Mouse (Mus musculus): ENCODE data around the gene Gm45713. TPM values are rescaled to one million over a fixed set of nuclear protein-coding genes. Genes with fewer than 3 reads are reported as not detected.

Gm45713 gene
- polyA plus RNA-seq, 1 experiment from 2014 or later = 0.53 TPM

GRCm38 (mm10) chr7:45086084-45086483 lies 49.9 kb downstream of the Gm45713 start:
- Histone ChIP-seq H3K36me3 (ENCODE audit: control insufficient read depth, insufficient read depth, low read length) (peaks cover 7% of the 10 kb centered on the region), H3K27me3 (ENCODE audit: control insufficient read depth, insufficient read depth, low read length) (no peaks in the 10 kb centered on the region), H3K4me3 (replicated peaks; ENCODE audit: low read depth, low read length) (no peak overlapping the region), H3K9me3 (ENCODE audit: control insufficient read depth, low read length) (no peaks in the 10 kb centered on the region), H3K4me2 (ENCODE audit: low read length) (no peak overlapping the region), H3K27ac (replicated peaks; ENCODE audit: low read depth, low read length) (no peak overlapping the region), H3K9ac (replicated peaks; ENCODE audit: low read length) (no peak overlapping the region), H3K4me1 (ENCODE audit: control insufficient read depth, insufficient read depth, low read length) (no peaks in the 10 kb centered on the region)
- DNase-seq (no peak), ATAC-seq (ENCODE audit: low FRiP score, low TSS enrichment) (no peak)
- 81% methylated on average over 4 of the region's 4 CpGs for WGBS

DNA sequence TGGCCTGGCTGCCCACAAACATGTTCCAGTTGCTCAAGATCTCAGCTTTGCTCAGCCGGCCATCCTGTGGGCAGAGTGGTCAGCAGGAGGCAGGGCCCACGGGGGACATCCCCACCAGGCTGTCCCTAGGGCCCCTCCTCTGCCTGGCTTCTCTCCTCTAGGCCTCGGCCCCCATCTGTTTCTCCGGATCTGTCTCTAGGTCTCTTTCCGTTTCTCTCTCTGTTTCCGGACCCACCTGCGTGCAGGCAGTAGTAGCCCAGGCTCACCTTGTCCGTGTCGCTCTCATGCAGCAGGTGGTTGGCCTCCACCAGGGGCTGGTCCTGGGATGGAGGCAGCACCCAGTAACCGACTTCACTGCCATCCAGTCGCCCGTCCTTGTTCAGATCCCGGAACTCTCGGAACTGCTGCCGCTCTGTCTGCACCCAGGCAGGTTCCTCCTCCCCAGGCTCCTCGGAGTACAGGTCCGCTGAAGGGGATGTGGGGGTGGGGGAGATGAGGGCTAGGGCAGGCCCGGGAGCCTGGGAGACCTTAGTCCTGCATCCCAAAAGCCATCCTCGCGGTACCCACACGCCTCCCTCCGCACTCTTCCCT lies 52.6 kb downstream of the Gm45713 start:
- no peak overlapping the region for H3K4me2 ChIP-seq (ENCODE audit: low read length)
- no peak overlapping the region for H3K4me3 ChIP-seq (replicated peaks; ENCODE audit: low read depth, low read length)
- no peak for ATAC-seq (ENCODE audit: low FRiP score, low TSS enrichment)
- no peak for DNase-seq
- 89% methylated on average over 22 of the region's 22 CpGs for WGBS
- peaks cover 7% of the 10 kb centered on the region for H3K36me3 ChIP-seq (ENCODE audit: control insufficient read depth, insufficient read depth, low read length)
- no peaks in the 10 kb centered on the region for H3K27me3 ChIP-seq (ENCODE audit: control insufficient read depth, insufficient read depth, low read length)
- H3K9me3 ChIP-seq (ENCODE audit: control insufficient read depth, low read length) = no peaks in the 10 kb centered on the region
- H3K9ac ChIP-seq (replicated peaks; ENCODE audit: low read length) = no peak overlapping the region
- no peaks in the 10 kb centered on the region for H3K4me1 ChIP-seq (ENCODE audit: control insufficient read depth, insufficient read depth, low read length)
- H3K27ac ChIP-seq (replicated peaks; ENCODE audit: low read depth, low read length) = 0 out of 2 replicates have a peak overlapping the region, but pooled peaks have one; percentile 49

- Histone ChIP-seq H3K36me3 (ENCODE audit: control insufficient read depth, insufficient read depth, low read length) (peaks cover 10% of the 10 kb centered on the region), H3K27ac (replicated peaks; ENCODE audit: low read depth, low read length) (peak overlapping the region; percentile 49; the same call in 1 of the 2 replicates), H3K4me2 (ENCODE audit: low read length) (no peak overlapping the region), H3K9me3 (ENCODE audit: control insufficient read depth, low read length) (no peaks in the 10 kb centered on the region), H3K9ac (replicated peaks; ENCODE audit: low read length) (0 out of 2 replicates have a peak overlapping the region, but pooled peaks have one; percentile 12), H3K4me3 (replicated peaks; ENCODE audit: low read depth, low read length) (no peak overlapping the region), H3K27me3 (ENCODE audit: control insufficient read depth, insufficient read depth, low read length) (no peaks in the 10 kb centered on the region), H3K4me1 (ENCODE audit: control insufficient read depth, insufficient read depth, low read length) (no peaks in the 10 kb centered on the region)
- WGBS = 80% methylated on average over 25 of the region's 25 CpGs
- ATAC-seq (ENCODE audit: low FRiP score, low TSS enrichment) = no peak
- DNase-seq = peak; percentile 24
Measured at GRCm38 (mm10) chr7:45082401-45083299, 53.4 kb downstream of the Gm45713 start.

GRCm38 (mm10) chr7:45081016-45081415 lies 55.0 kb downstream of the Gm45713 start:
- H3K4me1 ChIP-seq (ENCODE audit: control insufficient read depth, insufficient read depth, low read length) = no peaks in the 10 kb centered on the region
- H3K9me3 ChIP-seq (ENCODE audit: control insufficient read depth, low read length) = no peaks in the 10 kb centered on the region
- no peak for ATAC-seq (ENCODE audit: low FRiP score, low TSS enrichment)
- WGBS = 47% methylated on average over 5 of the region's 5 CpGs
- H3K9ac ChIP-seq (replicated peaks; ENCODE audit: low read length) = no peak overlapping the region
- H3K4me3 ChIP-seq (replicated peaks; ENCODE audit: low read depth, low read length) = no peak overlapping the region
- H3K4me2 ChIP-seq (ENCODE audit: low read length) = no peak overlapping the region
- H3K27ac ChIP-seq (replicated peaks; ENCODE audit: low read depth, low read length) = no peak overlapping the region
- H3K36me3 ChIP-seq (ENCODE audit: control insufficient read depth, insufficient read depth, low read length) = peaks cover 18% of the 10 kb centered on the region; the same call in 1 of the 2 replicates
- no peaks in the 10 kb centered on the region for H3K27me3 ChIP-seq (ENCODE audit: control insufficient read depth, insufficient read depth, low read length)
- DNase-seq = no peak

DNA sequence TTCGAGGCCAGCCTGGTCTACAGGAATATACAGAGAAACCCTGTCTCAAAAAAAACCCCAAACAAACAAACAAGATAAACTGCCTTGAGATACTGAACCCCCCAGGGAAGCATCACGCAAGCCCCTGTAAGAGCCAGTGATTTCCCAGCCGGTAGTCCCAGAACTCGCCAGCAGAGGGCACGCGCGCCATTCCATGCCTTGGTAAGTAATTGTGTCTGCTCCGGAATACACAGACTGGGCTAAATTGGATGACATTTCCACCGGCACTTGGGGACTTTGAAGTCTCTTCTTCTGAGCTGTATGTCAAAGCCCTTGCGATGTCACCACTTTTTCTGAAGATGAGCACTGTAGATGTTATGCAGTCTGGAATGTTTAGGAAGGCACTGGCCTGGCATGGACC lies 56.2 kb downstream of the Gm45713 start:
- H3K4me1 ChIP-seq (ENCODE audit: control insufficient read depth, insufficient read depth, low read length) = no peaks in the 10 kb centered on the region
- no peak overlapping the region for H3K9ac ChIP-seq (replicated peaks; ENCODE audit: low read length)
- peaks cover 30% of the 10 kb centered on the region for H3K36me3 ChIP-seq (ENCODE audit: control insufficient read depth, insufficient read depth, low read length)
- H3K4me3 ChIP-seq (replicated peaks; ENCODE audit: low read depth, low read length) = no peak overlapping the region
- H3K4me2 ChIP-seq (ENCODE audit: low read length) = no peak overlapping the region
- H3K27me3 ChIP-seq (ENCODE audit: control insufficient read depth, insufficient read depth, low read length) = no peaks in the 10 kb centered on the region
- no peak overlapping the region for H3K27ac ChIP-seq (replicated peaks; ENCODE audit: low read depth, low read length)
- H3K9me3 ChIP-seq (ENCODE audit: control insufficient read depth, low read length) = no peaks in the 10 kb centered on the region
- peak; percentile 95 for DNase-seq
- peak; percentile 41; the same call in 1 of the 2 replicates for ATAC-seq (ENCODE audit: low FRiP score, low TSS enrichment)
- 0% methylated on average over 10 of the region's 10 CpGs for WGBS

- DNase-seq = peak; percentile 85
- 40% methylated on average over 9 of the region's 9 CpGs for WGBS
- Histone ChIP-seq H3K9me3 (ENCODE audit: control insufficient read depth, low read length) (no peaks in the 10 kb centered on the region), H3K27ac (replicated peaks; ENCODE audit: low read depth, low read length) (no peak overlapping the region), H3K27me3 (ENCODE audit: control insufficient read depth, insufficient read depth, low read length) (no peaks in the 10 kb centered on the region), H3K9ac (replicated peaks; ENCODE audit: low read length) (no peak overlapping the region), H3K36me3 (ENCODE audit: control insufficient read depth, insufficient read depth, low read length) (peaks cover 33% of the 10 kb centered on the region), H3K4me2 (ENCODE audit: low read length) (no peak overlapping the region), H3K4me1 (ENCODE audit: control insufficient read depth, insufficient read depth, low read length) (no peaks in the 10 kb centered on the region), H3K4me3 (replicated peaks; ENCODE audit: low read depth, low read length) (no peak overlapping the region)
- ATAC-seq (ENCODE audit: low FRiP score, low TSS enrichment) = no peak; the same call in 1 of the 2 replicates
Measured at GRCm38 (mm10) chr7:45078513-45078912, 57.5 kb downstream of the Gm45713 start.

DNA sequence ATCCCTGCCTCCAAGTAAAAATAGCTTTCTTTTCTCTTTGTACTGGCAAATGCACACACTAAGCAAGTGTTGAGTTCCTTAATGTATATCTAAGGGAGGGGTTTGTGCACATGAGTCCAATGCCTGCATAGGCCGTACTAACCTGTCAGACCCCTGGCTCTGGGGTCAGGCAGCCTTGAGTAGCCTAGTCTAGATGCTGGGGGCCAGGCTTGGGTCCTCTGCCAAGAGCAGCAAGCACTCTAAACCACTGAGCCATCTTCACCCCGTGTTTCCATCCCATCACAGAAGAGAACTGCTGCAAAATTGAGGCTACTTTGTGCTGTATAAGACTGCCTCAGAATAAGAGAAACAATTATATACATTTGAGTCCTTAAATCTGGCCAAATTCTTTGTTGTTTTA lies 58.2 kb downstream of the Gm45713 start:
- Histone ChIP-seq H3K9me3 (ENCODE audit: control insufficient read depth, low read length) (no peaks in the 10 kb centered on the region), H3K4me2 (ENCODE audit: low read length) (no peak overlapping the region), H3K4me1 (ENCODE audit: control insufficient read depth, insufficient read depth, low read length) (no peaks in the 10 kb centered on the region), H3K27me3 (ENCODE audit: control insufficient read depth, insufficient read depth, low read length) (no peaks in the 10 kb centered on the region), H3K27ac (replicated peaks; ENCODE audit: low read depth, low read length) (no peak overlapping the region), H3K36me3 (ENCODE audit: control insufficient read depth, insufficient read depth, low read length) (peaks cover 33% of the 10 kb centered on the region), H3K4me3 (replicated peaks; ENCODE audit: low read depth, low read length) (no peak overlapping the region), H3K9ac (replicated peaks; ENCODE audit: low read length) (no peak overlapping the region)
- ATAC-seq (ENCODE audit: low FRiP score, low TSS enrichment) (no peak), DNase-seq (no peak)
- 92% methylated on average over 2 of the region's 2 CpGs for WGBS

DNA sequence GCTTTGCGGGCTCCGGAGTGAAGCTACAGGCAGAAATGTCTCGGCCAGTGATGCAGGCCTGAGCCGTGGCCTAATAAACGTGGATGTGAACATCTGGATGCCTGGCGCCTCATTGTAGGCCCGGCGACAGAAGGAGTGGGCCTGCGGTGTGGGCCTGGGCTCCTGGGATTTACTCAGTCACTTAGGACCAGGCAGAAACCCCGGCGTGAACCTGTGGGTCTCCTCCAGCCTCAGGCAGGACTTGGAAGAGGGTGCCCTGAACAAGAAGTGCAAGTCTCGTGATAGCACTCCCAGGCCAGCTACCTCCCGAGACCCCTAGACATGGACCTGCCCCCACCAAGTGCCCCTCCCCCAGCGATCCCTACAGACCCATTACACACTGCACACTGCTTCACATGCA lies 58.7 kb downstream of the Gm45713 start:
- no peak overlapping the region for H3K27ac ChIP-seq (replicated peaks; ENCODE audit: low read depth, low read length)
- no peaks in the 10 kb centered on the region for H3K9me3 ChIP-seq (ENCODE audit: control insufficient read depth, low read length)
- ATAC-seq (ENCODE audit: low FRiP score, low TSS enrichment) (no peak), DNase-seq (no peak)
- WGBS = 89% methylated on average over 14 of the region's 14 CpGs
- H3K27me3 ChIP-seq (ENCODE audit: control insufficient read depth, insufficient read depth, low read length) = no peaks in the 10 kb centered on the region
- peaks cover 33% of the 10 kb centered on the region for H3K36me3 ChIP-seq (ENCODE audit: control insufficient read depth, insufficient read depth, low read length)
- no peak overlapping the region for H3K4me2 ChIP-seq (ENCODE audit: low read length)
- no peak overlapping the region for H3K4me3 ChIP-seq (replicated peaks; ENCODE audit: low read depth, low read length)
- H3K9ac ChIP-seq (replicated peaks; ENCODE audit: low read length) = no peak overlapping the region
- H3K4me1 ChIP-seq (ENCODE audit: control insufficient read depth, insufficient read depth, low read length) = no peaks in the 10 kb centered on the region
